Mouse (Mus musculus) T-helper 1 cell (primary cell): Measurements from ENCODE around the gene Lrrtm4.

Experiments
- in situ Hi-C: fragments of 300-600 bp; cut with MboI, MseI; formaldehyde crosslinking; loops from one replicate; pipeline ENCODE4 v1.15.1; 2025; ENCODE audit warnings: high pct_unique_total_duplicates

Lrrtm4 gene

DNA sequence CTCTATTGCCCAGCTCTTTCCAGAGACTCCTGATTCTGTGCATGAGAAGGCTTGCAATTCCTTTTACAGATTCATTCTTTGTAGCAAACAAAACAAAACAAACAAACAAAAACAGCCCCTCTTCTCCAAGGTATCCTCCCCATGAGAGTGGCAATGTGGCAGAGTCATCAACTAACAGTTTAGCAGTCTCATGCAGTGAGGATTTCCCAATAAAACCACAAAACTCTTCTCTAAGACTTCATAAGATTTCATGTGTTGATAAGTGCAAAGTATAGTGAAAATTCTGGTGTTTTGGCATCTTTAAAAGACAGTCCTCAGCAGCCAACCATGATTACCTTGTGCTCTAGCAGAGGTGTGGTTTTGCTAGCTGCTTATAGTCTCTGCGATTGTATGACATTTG is 284.9 kb downstream of the Lrrtm4 start:
- in situ Hi-C loops, result no loop called here

DNA sequence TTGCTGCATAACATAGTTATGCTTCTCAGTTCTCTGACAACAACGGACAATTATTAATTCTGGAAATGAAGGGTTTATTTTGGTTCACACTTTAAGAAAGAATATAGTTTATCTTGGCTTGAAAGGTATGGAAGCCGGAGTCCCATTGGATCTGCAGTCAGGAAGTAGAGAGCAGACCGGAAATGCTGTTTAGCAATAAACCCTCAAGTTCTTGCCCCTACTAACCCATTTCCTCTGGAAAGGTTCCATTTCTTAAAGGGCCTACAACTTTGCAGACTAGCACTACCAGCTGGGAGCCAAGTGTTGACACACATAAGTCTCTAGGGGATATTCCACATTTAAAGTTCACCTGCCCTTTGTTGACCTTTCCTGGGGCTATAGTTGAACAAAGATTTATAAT is 309.7 kb downstream of the Lrrtm4 start:
- in situ Hi-C loops, result no loop called here

DNA sequence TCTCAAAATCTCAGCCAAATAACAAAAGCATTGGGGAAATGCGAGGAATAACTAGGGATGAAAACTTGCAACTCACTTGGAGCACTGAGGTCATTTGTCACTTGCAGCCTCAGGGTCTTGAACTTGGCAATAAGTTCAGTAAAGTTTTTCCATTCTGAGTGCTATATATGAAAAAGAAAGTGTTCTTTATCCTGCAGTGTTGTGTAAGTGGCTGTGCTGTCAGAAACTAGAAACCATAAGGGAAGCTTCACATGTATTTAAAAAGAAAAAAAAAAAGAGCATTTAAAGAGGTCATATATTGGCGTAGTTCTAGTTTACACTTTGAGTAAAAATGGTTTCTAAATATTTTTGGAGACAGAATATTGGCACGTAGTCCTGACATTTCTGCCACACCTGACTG is 313.1 kb downstream of the Lrrtm4 start:
- in situ Hi-C loops, result no loop called here

DNA sequence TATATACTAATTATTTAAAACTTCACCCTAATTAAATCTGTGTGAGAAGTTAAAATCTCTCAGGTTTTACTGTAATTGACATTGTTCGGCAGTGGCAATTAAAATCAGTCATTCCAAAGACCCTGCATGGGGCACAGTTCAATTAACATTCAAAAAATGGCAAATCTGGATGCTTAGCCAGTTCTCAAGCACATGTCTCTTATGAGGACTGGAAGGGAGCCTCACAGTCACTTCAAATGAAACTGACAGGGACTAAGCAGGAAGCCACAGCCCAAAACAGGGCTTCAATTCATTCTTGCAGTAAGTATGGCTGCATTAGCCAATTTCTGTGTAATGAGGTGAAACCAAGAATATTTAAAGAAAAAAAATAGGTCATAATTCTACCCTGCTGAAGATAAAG is 333.6 kb downstream of the Lrrtm4 start:
- in situ Hi-C loops, result no loop called here

DNA sequence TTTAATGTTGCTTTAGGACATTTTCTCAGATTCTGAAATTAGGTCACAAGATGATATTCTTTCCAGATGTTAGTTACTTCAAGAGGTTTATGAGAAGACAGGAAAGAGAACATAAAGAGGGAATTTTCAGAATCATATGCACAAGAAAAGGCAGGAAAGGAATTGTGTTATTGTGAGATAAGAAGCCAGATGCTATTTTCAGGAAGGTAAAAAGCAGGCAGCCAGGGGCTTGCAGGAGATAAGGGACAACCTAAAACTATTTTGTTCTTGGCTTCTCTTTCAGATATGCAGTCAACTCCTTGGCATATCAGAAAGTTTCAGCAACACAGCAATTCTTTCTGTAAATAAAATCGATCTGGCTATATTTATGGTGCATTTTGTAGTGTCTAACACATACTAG is 338.4 kb downstream of the Lrrtm4 start:
- in situ Hi-C loops, result no loop called here

DNA sequence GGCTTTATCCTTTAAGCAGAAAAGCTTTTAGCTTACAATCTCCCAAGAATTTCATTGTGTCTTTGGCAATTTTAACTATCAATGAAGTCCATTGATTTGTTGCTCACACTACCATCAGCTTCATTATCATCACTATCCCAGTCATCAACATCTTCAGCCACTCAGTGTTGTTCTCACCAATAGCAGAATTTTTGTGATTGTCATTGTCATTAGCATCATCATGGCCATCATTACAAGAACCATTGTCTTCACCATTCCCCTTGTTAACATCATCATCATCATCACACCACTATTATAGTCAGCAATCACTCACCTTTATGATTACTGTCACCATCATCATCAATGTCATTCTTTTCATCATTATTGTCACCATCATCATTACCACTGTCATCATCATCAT is 344.9 kb downstream of the Lrrtm4 start:
- in situ Hi-C loops, result no loop called here

DNA sequence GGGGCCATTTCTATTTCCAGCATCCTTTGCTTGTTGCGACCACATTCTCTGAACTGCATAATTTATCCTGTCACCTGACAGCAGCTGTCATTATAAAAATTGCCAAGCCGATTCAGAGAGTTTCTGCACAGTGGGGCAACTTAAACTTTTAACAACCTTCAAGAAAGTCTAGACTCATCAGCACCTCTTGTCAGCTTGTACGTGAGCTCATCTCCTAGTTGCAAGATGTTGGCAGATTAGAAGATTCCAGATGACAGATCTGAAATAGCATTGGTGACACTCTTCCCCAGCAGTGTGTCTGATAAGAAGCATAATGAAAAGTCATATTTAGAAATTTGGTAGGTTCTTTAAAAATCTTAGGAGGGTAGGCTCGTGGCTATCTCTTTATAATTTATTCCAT is 347.9 kb downstream of the Lrrtm4 start:
- in situ Hi-C loops, result no loop called here

DNA sequence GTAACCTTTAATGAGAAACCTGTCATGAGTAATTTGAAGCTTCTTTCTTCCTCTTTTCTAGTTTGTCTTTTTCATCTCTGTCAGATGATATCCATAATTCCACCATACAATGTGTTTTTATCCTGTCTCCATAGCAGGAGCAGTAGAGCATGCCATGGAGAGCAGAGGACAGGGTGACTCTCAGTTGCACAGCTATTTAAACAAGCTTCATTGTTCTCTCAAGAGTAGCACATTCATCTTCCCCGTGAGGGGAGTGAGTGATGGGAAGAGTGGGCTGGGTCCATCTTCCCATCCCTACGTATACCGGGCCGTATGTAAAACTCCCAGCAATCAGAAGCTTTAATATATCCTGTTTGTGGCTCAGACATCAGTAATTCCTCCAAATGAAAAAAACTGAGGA is 370.9 kb downstream of the Lrrtm4 start:
- in situ Hi-C loops, result no loop called here

DNA sequence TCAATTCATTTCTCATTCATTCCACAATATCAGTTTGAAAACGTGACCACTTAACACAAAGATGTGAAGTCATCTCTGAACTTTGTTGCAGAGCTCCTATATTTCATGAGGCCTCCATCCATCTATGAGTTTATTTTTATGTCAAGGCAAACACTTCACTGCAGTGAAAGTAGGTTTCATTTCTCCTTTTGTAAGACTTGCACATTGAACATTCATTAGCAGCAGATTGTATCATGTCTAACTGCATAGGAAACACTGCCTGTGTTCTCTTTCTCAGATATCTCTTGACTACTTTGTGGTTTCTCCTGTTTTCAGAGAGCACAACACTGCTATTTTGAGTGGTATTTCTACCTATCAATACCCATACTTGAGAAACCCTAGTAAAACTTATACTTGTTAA is 388.1 kb downstream of the Lrrtm4 start:
- in situ Hi-C loops, result no loop called here

DNA sequence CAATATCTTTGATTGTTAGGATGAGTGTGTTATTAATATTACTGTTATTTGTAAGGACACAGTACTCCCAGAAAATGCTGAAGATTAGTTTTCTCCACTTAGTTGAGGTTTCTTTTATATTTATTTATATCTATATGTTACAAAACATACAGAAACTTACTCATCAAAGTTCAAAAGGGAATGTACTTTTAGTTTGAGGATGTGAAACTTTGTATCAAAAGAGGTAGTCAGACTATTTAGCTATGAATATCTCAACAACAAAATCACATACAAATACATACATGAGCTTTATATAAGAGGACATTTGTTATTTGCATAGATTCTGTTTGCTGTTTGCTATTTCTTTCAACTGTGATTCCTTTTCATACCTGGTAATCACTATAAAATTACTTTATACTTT is 421.5 kb downstream of the Lrrtm4 start:
- in situ Hi-C loops, result no loop called here

DNA sequence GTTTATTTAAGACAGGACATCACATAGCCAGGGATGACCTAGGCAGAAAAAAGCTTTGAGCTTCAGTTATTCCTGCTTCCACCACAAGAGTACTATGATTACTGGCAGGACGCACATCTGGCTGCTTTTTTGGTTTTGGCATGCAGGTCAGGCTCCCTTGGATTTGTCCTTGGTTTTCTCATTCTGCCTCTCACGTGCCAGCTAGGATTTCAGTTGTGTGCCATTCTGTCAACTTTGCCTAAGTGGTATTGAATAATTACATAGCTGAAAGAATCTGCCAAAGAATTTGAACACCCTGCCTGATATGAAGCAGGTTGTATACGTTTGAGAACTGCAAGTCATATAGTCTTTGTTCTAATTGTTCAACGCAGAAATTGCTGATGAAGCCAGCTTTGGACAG is 451.9 kb downstream of the Lrrtm4 start:
- in situ Hi-C loops, result no loop called here

DNA sequence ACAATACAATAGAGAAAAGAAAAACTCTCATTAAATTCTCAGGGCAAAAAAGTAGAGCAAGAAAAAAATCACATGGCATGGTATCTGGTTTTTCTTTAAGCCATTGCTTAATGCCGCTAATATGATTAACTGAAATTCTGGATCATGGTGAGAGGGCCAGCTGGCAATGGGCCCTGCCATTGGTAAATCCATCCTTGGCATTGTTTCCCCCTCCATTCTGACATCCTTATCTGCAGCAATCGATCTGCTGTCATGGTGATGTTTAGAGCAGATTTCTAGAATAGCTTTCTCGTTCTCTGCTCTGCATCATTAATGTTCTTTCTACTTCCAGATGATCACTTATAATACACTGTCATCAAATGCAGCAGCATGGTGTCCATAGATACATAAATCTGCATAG is 457.5 kb downstream of the Lrrtm4 start:
- in situ Hi-C loops, result no loop called here

DNA sequence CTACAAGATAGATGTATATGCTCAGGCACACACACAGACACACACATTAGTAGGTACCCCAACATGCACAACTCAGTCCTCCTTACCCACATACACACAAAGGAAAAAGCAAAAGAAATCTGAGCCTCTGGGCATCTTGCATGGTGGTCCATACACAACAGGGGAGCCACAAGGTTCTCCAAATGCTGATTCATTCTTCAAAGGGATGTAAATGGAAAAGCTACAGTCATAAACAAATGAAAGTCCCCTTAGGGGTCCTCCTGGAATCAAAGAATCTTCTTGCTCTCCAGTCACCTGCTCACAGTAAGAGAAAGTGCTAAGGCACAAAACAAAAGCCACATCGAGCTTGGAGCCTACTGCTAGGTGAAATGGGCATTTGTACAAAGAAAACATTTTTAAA is 526.3 kb downstream of the Lrrtm4 start:
- in situ Hi-C loops, result no loop called here

DNA sequence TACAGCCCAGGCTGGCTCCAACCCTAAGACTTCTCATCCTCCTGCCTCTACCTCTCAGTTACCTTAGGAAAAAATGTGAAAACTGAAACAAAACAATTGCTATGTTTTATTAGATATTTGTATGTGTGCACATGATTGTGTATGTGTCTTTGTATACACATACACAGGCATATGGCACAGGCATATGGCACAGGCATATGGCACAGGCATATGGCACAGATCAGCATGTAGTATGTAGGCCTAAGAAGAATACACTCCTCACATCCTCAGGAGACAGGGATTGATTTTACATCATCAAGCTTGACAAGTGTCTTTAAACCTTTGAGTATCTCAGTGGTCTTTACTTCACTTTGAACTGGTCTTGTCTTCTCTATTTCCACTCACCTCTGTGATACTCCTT is 531.2 kb downstream of the Lrrtm4 start:
- in situ Hi-C loops, result no loop called here

DNA sequence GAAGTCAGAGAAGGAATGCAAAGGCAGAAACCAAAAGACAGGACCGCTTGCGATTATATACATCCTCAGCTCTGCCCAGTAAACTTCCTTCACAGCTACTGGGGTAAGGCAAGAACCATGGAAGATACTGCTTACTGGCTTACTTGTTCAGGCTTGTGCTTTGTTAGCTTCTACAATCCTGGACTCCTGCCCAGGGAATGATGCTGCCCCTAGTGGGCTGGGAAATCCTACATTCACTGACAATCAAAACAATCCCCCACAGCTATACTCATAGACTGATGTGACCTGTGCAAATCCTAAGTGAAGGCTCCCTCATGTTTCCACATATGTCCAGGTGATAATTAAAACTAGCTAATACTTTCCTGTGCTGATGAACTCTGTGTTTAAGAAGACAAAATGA is 534.7 kb downstream of the Lrrtm4 start:
- in situ Hi-C loops, result no loop called here

DNA sequence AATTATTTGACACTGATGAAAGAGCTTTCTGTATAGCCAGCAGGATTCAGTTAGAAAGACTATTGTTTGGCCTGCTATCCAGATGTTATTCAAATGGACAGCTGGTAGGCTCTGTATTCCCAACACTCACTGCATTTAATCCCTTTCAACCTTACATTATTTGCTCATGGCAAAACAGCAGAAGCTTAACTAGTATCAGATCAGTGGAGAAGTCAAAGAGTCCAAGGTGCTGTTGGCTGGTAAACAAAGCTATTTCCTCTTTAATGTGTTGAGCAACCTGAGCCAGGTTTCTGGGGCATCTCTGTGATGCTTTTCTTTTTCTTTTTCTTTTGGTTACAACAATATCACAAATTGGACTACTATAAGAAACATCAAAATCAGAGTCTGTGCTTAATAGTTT is 536.3 kb downstream of the Lrrtm4 start:
- in situ Hi-C loops, result no loop called here

DNA sequence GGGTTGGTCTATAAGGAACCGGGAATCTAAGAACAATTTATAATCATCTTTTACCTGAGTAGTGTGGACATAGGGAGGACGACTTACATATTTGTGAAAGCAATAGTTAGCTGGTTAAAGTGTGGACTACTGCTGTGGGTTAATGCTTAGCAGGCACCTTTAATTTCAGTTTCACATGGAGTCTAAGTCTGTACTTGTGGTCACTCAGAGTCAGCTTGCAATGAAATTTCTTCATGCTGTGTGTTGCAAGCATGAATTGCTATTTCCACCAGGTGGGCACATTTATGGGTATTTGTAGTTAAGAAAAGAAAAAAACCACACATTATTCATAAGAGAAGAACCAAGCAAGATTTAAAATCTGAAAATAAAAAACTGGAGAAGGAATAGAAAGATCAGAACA is 558.5 kb downstream of the Lrrtm4 start:
- in situ Hi-C loops, result no loop called here

DNA sequence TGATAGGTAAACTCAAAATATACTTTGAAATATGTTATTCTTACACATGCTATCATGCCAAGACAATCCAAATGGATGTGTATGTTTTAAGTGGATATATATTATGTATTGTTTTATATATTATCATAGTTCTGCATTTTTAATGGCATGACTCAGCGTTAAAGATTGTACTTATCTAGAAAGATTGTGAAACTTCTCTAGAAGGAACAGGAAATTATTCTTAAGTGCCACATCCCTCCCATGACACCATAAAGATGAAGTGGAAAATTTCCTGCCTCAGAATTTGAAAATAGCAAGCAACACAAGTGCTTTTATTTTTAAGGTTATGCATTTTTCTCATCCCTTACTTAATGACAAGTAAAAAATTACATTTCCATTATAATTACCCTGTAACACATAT is 563.5 kb downstream of the Lrrtm4 start:
- in situ Hi-C loops, result no loop called here

DNA sequence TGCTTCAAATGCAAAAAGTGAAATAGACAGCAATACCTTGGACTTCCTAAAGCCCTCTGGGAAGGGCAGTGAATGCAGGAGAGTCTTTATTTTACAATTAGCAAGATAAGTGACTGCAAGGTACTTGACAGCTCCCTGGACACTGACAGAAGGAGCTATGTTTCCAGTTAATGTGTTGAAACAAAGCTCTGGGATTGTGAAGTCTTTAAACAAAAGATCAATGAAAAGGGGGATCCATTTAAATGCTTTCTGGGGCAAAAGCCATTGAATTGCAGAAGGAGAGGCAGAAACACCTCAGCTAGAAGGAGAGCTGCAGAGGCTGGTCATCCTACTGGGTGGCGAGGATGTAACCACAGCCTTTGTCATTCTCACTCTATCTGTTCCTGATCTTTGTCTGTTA is 571.1 kb downstream of the Lrrtm4 start:
- in situ Hi-C loops, result no loop called here

DNA sequence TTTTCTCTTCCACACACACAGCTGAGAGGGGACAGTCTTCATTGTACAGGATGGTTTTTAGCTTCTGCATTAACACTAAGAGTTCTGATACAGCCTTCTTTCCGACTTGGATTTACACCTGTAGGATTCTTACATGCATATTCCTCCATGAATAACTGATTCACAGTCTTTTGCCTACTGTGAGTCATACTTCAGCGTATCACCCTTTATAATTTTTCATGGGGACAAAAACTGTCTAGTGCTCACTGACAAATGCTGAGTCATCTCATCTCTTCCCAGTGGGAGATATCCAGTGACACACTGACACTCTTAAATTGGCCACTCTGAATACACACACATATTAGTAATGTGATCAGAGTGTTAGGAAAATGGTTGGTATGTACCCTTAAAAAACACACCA is 600.8 kb downstream of the Lrrtm4 start:
- in situ Hi-C loops, result no loop called here

DNA sequence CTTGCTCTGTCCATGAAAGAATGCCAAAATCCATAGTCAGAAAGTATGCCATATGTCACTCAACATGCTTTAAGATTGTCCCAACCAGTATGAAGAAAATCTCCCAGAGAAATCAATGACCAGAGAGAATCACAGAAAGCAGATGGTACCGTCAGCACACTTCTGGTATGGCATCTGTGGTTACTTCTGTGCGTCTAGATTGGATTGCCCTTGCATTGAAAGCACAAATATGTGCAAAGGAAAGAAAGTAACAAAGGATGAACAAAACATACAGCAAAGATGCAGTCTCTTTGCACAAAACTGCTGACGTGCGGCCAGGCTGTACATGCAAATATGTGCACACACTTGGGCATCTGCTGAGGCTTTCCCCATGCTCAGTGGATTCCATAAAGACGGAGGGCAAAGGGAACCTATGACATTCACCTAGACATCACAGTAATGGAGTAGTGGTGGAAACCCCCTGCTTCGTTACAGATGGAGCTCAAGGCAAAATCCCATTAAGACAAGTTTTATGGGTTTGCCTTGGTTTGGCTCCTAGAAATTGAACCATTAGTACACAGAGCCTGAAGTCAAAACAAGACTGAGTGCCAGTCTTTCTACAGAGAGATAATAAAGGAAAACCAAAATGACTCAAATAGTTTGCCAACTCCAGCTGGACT is 604.1 kb downstream of the Lrrtm4 start:
- in situ Hi-C loops, result loop anchor here (10.0 kb wide), 1 partner anchor 1468 kb away; no protein-coding TSS in a partner anchor

DNA sequence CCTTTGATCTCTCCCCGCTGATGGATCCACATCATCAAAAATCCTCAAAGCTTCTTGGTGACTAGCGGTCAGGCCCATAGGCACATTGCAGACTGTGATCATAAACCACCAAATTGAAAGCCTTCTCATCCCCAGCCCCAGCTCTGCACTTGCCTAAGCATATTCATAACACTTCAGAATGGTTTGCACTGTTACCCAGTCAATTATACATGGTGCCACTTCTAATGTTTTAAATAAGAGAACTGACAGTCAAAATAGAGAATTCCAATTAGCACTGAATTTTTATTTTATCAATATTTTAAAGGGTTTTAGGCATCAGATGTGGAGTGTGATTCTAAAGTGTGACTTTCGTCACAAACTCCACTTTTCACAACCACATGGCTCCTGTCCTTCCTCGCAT is 606.8 kb downstream of the Lrrtm4 start:
- in situ Hi-C loops, result loop anchor here (10.0 kb wide), 1 partner anchor 1471 kb away; no protein-coding TSS in a partner anchor

DNA sequence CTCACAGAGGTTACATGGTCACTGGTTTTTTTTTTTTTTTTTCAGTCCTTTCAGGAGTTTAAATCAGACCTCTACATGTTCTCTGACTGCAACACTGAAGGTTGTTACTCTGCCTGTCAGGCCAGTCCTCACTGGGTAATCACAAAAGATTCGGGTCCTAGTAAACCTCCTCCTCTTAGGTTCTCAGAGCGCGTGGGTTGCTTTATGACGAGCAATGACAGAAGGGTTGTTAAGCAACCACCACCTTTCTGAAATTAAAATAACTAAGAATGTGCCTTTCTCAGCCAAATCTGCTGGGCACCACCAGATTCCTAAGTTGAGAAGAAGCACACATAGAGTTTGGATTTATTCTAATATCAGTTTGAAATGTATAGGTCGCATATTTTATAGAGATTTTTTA is 644.1 kb downstream of the Lrrtm4 start:
- in situ Hi-C loops, result no loop called here

DNA sequence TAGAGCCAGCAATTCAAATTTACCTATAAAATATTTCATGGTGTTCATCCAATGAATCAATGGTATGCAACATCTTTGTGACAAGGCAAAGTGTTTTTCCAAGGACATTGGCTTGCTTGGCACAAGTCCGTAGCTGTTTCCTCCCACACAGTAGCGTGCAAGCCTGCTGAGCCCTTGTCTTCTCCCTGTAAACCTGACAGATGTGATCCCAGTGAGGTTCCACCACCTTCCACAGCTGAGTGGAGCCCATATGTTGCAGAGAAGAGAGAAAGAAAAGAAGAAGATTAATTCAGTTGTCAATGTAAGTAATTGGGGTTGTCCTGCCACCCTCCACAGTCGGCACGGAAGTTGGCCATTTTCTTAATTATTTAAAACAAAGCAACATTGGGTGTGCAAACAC is 645.4 kb downstream of the Lrrtm4 start:
- in situ Hi-C loops, result no loop called here
